Mouse (Mus musculus) heart, postnatal 0 days (tissue): ENCODE measurements at regions not wholly inside any gene's neighbourhood (a gene's known extent, or its start where the extent isn't known, plus 50 kb on each side); places are given as distances from the start of the nearest gene placed in this dataset.

Experiments
- CTCF ChIP-seq: IDR thresholded peaks from 2 replicates; pipeline ENCODE4 v1.5.1; 2016; ENCODE audit warnings: antibody characterized with exemption, control low read depth, low read depth
- EP300 ChIP-seq: IDR thresholded peaks from 2 replicates; pipeline ENCODE4 v1.6.1; 2016; ENCODE audit warnings: antibody characterized with exemption, low read depth

DNA sequence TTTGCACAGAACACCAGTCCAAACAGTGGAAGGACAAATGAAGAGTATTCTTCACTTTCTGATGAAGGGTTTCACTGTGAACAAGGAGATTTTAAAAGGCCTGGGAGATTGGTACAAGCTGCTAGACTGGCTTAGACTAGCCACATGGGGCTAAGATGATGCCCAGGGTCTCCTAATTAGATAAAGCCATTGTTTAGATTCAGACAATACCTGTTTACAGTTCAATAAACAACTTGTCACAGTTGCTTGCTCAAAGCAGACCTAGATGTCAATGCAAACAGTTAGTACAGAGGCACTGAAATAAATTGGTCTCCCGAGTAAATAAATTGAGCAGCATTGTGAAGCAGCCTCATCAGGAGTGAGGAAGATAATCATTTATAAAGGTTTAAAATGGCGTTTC lies 359.6 kb downstream of the Rwdd3 start:
- TF ChIP-seq CTCF, result no peak
- TF ChIP-seq EP300, result no peak
